Mouse (Mus musculus) lung, postnatal 14 days (tissue): ENCODE measurements around the gene 1700001J03Rik.
"Not testable (repeated sequence)": the region's sequence is repeated elsewhere in the genome, so short reads cannot be mapped to it uniquely, and the experiment has no call there.

Experiments used
- DNase-seq: peaks from one replicate; pipeline ENCODE4 v3.0.0; 2021

The 1700001J03Rik gene

DNA sequence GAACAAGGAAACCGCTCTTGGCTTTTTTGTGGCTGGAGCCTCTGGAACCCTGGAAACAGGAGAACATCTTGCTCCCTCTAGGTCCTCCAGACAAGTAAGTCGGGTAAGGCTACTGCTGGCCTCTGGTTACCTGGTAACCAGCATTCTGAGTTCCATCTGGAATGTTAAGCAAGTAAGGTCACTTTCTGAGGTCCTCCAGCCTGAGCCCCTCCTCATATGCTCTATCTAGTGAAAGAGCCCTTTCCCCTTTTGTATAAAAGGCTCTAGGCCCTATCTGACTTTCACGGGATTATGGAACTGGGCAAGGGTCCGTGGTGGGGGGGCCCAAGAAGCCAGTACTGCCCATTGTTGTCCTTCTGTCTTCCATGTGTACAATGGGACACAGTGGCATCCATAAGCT lies at the start of gene 1700001J03Rik:
Gene 1700001J03Rik (minus strand): TSS at position 101 of the 400 bp plus-strand sequence.
- not testable (repeated sequence) for DNase-seq

DNA sequence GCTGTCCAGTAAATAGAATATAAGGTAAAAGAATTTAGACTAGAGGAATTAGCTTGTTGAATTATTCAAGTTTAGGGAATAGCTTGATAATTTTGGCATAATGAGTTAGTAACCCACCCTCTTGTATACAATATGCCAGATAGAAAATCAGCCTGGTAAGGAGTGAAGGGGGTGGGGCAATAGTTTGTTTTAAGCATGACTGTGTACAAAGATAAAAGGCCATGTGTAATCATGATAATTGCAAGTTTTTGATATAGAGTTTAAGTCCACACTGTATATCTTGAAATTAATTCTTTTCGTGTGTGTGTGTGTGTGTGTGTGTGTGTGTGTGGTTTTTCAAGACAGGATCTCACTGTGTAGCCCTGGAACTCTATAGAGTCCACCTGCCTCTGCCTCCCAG lies 49.2 kb upstream of the 1700001J03Rik start:
- DNase-seq, result no peak

DNA sequence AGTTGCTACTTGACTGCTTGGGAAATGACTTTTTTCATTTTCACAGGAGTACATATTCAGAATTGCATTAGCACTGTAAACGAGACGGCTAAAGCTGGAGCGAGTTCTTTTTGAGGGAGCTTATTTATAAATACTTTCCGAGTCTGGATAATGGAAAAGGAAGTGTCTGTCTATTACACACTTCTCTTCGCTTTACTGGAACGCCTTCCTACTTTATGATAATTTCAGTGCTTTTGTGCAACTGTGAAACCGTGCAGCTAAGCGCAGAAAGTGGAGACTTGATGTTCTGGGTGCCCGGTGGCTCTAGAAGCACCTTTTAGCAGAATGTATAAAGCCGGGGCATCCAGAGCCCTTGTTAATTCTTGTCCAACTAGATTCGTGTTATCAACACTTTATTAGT lies 47.7 kb upstream of the 1700001J03Rik start:
- DNase-seq, result no peak

DNA sequence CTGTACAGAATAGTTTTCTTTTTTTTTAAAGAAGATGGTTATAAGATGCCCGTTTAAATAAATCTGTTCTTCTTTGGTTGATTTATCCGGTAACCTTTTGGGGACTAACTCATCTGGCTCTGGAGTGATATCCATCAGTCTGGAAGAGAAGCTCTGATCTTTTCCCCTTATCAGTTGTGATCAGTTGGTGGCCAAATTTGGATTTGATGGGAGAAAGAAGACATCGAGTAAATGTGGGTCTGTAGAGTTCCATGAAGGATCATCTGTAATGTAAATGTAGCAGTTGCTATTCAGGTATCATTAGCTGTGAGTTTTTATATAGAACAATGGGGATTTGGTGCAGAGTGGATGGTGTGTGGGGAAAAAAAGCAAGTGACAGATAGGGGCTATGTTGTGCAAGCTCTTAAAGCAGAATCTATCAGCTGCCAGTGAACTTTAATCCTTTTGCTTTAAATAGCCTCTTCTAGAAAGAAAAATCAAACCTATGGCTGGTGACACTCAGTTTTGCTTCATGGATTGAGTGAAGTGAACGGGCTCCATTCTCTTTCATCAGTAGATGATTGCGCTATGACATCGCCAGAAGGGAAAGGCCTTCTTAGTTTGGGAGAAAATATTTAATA lies 47.1 kb upstream of the 1700001J03Rik start:
- DNase-seq, result no peak

DNA sequence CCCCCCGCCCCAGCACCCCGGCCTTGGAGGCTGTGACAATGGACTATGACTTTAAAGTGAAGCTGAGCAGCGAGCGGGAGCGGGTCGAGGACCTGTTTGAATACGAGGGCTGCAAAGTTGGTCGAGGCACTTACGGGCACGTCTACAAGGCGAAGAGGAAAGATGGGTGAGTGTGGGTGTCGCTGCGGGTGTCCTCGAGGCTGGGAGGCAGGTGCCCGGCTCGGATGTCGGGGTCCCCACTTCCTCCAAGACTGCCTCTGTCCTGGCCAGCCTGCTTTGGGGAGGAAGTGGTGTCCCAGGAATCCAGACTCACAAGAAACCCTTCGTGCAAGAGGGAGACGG lies 46.5 kb upstream of the 1700001J03Rik start:
- peak; percentile 26 for DNase-seq

DNA sequence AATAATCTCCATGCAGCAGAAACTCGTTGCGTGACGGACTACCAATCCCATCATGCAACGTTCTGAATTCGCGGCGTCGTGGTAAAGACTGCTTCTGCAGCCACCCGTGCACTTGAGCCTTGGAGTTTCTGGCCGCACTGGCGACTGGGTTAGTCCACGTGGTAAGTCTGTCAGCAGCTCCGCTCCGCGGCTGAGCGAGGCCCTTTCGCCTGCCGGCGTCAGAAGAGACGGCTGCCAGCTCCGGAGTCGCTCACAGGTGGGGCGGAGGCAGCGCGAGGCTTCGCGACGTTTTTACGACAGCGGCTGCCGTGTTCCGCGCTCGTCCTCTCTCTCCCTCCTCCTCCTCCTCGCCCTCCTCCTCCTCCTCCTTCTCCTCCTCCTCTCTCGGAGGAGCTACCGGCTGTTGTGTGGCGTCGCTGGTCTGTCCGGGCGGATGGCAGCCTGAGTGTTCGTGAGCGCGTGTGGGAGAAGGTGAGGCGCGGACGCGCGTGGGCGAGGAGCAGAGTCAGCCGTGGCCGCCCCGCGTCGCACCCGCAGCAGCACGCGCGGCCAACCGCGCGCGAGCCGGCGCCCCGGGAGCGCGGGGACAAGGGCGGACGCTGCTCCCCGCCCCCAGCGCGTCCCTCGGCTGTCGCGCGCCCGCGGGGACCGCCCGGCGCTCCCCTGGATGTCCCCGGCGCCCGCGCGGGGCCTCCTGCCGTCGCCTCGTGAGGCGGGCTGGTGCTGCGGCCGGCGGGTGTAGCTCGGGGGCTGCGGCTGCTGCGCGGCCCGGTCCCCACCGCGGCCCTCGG lies 46.0 kb upstream of the 1700001J03Rik start, which contains the start of gene Cdk8:
Gene Cdk8 (plus strand): TSS at position 367 of the 791 bp plus-strand sequence.
- DNase-seq, result peak; percentile 90

DNA sequence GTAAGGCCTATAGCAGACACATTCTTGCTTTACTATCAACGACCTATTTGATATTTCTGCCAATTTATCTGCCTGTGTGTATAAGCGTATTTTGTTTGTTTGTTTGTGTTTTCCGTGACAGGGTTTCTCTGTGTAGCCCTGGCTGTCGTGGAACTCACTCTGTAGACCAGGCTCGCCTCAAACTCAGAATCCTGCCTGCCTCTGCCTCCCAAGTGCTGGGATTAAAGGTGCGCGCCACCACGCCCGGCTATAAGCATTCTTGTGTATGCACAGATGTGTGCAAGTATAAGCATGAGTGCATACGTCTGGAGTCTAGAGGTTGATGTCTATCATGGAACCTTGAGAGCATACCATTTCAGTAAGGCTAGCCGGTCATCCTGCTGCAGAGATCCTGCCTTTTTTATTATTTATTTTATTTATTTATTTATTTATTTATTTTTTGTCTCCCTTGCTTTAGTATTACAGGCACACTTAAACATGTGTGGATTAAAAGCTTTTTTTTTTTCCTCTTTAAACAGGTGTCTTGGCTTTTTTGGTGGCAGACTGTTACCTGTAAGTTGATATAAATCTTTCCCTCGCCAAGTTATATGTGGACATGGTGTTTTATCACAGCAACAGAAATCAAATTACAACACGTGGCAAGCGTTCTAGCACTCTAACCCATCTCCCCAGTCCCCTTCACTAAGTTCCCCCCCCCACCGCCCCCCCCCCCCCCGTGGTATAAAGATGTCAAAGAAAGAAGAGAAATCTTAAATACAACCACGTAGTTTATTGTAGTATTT lies 45.0 kb upstream of the 1700001J03Rik start:
- DNase-seq, result no peak

DNA sequence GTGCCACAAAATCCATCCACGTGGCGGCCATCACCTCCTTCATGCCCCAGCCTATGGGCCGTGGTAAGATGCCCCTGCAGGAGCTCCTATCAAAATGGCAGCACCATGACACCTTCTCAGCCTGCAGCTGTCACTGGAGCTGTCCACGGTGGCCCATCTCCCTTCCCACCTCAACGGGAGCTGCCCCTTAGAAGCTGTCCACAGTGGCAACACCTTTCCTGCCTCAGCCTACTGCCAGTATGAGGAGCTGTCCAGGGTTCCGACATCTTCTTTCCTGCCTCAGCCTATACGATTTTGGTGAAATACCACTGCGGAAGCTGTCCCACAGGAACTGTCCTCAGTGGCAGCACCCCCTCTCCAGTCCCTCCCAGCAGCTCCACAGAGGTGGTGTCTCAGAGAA lies 42.4 kb upstream of the 1700001J03Rik start:
- no peak for DNase-seq

DNA sequence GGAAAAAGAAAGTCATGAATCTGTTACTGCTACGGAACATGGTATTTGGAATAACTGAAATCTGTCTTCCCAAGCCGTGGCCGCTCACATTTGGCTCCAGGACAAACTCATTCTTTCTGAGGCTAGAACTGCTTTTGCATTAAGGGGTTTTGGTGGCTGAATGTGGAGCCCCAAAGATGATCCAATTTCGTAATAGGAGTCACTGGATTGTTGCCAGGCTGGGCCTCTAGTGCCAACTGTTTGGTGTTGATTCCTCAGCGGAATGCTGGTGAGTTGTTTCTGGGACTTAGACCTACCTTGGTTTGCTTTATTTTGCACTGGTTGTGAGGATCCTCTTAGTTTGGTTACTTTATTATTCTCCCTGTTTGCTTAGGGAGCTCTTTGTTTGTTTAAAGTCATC lies 38.7 kb upstream of the 1700001J03Rik start:
- peak; percentile 29 for DNase-seq

DNA sequence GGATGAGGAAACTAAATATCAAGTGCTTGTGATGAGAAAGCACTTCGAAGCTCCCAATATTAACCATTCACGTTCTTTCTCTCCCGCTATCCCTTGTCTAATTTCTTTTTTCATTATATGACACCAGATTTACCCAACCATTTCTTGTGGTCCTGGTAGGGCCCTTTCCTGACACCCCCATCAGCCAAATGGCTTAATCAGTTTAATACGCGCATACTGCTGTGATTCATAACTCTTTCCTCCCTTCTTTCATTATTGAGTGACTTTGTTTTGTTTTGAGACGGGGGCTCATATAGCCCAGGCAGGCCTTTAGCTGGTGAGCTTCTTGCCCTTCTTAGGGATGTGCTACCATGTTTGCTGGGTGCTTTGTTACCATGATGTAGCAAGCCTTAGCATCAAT lies 36.6 kb upstream of the 1700001J03Rik start:
- no peak for DNase-seq

DNA sequence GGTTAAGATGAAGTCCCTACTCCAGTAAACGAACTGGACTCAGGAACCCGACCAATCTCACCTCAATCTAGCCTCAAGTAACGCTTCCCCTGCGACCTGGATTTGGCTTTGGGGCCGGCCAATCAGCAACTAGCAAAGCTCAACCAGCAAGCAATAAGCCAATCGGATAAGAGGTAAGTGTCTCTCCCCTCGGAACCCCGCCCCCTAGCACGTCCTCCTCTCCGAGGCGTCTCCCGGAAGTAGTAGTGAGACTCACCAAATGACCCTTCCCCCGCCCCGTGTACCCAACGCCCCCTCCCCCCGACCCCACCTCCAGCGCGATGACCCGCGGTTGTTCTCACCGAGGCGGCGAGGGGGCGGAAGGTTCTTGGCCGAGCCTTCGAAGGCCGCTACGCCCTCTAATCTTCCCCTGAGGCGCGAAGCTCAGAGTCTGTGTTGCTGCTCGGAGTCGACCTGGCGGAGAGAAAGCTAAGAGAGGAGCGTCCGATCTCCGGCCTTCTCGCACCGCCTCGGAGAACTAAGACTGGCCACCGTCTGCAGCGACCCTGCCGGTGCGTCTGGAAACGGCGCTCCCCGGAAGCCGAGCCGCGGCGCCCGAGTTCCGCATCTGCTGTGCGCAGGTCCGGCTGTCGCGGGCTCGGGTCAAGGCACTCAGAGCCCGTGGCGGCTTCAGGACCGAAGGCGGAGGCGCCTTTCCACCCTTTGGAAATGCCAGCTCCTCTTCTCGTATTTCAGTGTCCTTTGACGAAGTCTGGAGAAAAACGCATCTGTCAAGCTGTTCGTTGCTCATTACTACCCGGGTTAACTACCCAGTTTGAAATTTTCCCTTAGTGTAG lies 36.0 kb upstream of the 1700001J03Rik start, which contains the start of gene Rnf6:
Gene Rnf6 (minus strand): TSS at position 677 of the 836 bp plus-strand sequence.
- peak; percentile 94 for DNase-seq

DNA sequence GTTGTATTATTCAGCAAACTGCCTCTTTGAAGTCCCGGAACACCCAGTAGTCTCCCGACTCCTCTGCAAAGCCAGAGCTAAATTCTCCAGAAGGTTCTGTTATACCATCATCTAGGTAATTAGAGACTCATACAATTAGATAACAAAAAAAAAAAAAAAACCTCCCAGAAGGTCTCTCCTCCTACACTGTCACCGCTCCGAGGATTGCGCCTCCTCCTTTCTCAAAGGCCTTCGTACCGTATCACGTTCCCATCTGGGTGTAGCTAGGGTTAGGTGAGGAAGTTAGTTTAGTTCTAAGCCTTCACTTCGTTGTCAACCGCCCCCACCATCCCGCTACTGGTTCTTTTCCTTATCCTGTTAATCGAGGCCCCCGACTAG lies 35.4 kb upstream of the 1700001J03Rik start:
- no peak for DNase-seq

DNA sequence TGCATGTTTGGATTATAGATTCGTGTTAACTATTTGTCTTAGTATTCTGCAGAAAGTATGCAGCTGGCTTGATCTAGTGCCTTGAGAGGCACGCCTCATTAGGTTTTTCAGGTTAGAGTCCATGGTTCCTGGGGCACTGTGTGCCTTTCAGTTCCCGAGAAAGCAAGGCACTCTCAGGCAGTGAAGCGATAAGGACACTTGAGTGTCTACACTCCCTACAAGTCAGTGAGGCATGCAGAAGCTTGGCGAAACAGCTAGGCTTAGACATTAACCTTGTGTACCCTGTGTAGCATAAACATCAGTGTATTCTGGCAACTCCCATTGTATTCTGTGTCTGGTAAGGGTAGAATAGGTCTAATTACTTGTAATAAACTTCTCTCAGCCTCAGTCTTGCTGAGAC lies 20.4 kb upstream of the 1700001J03Rik start:
- no peak for DNase-seq

DNA sequence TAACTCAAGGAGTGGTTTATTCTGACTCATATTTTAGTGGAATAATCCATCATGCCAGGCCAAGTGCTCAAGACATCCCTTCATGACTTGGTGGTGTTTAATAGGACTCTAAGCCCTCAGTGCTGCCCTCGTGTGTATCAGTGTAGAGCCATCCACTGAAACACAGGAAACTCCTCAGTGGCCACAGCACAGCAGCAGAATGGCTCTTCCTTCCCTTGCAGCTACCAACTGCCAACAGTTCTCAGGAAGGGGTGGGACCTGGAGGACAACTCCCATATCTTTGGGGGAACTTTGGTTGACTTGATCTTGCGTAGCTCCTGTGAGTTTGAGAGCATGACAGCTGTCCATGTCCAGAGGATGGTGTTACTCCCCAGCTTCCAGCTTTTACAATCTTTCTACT lies 18.8 kb upstream of the 1700001J03Rik start:
- DNase-seq, result no peak

DNA sequence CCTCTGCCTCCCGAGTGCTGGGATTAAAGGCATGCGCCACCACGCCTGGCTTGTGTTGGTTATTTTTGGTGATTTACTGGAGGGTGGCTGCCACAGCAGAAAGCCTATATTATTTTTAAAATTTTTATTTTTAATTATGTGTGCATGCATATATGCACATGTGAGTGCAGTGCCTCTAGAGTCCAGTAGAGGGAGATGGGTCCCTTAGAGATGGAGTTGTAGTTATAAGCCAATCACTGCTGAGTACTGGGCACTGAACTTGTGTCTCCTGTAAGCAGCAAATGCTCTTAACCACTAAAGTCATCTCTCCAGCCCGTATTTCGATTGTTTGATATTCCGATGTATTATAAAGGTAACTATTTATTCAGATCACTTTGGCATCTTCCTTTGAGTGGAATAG lies 15.5 kb upstream of the 1700001J03Rik start:
- no peak for DNase-seq

DNA sequence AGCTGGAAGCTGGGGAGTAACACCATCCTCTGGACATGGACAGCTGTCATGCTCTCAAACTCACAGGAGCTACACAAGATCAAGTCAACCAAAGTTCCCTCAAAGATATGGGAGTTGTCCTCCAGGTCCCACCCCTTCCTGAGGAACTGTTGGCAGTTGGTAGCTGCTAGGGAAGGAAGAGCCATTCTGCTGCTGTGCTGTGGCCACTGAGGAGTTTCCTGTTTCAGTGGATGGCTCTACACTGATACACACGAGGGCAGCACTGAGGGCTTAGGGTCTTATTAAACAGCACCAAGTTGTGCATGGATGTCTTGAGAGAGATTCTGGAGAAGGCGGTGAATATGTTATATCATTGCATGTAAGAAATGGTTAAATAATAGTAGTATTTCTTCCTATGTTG lies 14.4 kb upstream of the 1700001J03Rik start:
- no peak for DNase-seq

DNA sequence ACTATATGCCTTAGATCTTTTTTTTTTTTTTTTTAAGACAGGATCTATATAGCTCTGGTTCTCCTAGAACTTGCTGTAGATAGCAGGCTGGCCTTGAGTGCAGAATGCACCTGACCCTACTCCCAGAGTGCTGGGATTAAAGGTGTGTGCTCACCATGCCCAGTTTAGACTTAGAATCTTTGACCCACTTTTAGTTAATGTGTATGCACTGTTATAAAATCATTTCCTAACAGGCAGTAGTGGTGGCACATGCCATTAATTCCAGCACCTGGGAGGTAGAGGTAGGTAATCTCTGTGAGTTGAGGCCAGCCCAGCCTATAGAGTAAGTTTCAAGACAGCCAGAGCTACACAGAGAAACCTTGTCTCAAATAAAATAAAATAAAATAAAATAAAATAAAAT lies 14.0 kb upstream of the 1700001J03Rik start:
- DNase-seq, result no peak

DNA sequence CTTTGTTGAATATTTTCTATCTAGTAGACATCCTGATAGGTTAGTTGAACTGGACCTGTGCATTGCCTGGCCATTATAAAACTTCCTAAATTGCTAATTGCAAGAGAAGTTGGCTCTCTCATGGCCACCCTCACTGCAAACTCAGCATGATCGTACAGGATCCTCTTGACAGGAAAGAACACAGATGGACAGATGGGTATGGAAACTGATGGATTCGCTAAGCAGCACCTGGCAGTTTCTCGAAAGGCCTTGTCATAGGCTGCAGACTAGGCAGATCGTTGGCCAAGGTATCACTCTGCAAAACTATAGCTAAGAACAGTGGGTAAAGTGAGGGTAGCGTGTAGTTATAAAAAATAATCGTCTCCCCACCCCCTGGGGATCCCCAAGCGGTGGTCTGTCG lies 8.3 kb upstream of the 1700001J03Rik start:
- no peak for DNase-seq

DNA sequence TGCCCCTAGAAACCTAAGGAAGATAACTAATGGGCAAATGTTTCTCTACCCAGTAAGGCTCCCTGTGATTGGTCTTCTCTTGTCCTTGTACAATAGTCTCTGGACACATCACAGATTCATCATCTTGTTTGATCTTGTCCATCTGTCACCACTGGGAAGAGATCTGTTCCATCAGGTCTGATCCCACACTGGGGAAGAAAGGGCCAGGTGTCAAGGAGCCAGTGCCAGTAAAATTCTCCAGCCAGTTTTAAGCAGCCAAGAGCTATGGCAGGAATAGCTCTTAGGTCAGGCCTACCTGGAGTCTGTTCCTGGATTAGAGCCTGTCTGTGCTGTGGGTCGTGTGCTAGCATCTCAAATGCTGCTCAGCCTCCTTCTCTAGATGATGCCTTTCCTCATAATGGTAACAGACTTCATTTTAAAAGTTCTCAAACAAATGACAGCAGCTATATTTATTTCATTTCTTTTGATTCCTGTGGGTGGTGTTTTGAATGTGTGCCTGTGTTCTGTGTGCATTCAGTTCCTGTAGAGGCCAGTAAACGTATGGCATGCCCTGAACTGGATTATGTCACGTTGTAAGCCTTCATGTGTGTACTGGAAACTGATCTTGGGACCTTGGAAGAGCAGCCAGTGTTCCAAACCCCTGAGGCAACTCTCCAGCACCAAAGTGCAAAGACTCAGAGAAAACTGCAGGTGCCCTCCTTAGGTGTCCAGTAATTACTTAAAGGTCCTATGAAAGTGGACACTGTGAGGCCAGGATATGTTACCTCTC lies 5.6 kb upstream of the 1700001J03Rik start:
- no peak for DNase-seq

DNA sequence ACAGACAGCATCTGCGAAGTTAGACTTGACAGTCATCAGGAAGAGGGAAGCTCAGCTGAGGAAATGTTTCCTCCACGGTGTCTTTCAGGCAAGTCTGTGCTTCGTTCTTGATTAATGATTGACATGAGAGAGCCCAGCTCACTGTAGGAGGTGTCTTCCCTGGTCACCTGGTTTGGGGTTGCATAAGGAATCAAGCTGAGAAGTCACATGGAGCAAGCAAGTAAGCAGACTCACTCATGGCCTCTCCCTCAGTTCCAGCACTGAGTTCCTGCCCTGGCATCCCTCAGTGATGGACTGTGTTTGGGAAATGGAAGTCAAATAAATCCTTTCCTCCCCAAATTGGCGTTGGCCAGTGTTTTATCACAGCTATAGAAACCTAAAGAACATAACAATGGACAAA lies 5.0 kb upstream of the 1700001J03Rik start:
- DNase-seq, result no peak

DNA sequence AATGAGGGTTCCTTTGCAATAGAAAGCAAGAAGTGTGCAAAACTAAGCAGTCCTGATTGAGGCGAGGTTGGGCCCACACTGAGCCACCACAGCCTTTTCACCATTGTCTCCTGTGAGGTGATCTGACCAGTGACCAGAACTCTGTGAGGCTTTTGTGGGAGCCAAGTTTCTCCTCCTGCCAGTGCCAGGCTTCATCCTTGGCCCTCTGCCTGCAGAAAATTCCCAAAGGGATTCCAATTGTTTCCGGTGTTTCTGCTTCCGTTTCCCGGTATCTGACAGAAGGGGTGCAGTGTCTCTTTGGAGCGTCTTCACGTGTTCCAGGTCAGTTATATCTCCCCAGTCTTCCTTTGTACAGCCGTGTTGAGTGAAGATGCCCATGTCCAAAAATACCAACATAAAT lies 3.6 kb upstream of the 1700001J03Rik start:
- DNase-seq, result no peak

DNA sequence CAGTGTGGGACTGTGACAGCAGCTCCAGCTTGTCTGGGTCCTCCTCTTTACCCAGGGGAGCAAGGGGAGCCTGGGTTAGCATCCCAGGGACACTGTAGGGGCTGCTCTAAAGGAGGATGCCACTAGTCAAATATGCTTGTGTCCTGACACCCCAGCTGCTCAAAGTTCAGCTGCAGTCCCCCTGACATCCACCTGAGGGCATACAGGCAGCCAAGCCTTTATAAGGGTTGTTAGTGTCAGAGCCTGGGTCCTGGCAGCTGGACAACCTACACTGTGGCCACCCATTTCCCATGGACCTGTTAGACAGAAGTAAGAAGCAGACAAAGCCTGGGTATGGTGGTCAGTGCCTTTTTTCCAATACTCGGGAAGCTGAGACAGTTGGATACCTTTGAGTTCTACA lies 3.0 kb upstream of the 1700001J03Rik start:
- DNase-seq, result no peak
